Comparison of ENCODE assay signal across 8 mouse cellular contexts in the genomic region with DNA sequence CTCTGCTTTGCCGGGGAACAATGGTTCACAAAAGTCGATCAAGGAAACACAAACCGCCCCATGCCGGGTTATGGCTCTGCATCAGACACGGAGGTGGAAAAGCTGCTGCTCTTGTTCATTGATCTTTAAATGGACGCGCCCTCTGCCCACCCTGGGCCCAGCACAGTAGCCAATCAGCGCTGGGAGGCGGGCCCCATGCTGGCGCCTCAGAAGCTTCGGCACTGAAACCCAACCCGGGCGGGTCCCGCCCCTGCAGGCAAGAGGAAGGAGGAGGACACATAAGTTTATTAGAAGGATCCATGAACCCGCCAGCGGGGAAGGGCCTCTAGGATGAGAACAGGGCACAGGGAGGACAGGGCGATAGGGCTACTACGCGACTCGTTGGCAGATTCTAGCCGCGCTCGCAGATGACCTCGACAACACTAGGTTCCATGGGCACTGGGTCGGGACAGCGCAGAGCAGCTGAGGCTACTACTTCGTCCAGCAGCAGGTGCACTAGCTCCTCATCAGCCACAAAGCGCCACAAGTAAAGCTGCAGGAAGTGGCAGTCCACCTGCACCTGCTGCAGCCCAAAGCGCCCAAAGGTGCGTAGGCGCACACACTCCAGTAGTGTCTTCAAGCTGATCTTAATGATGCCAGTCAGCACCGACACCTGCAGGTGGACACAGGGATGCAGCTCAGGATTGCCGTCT. TPM values are rescaled to one million over a fixed set of nuclear protein-coding genes. Genes with fewer than 3 reads are reported as not detected.
DNase-seq lines count a peak whose midpoint lies in the region; ATAC-seq and TF ChIP-seq lines count a peak whose summit lies in the region.

Gene Tm7sf2, minus strand, starts transcription at position 650 of the 692 bp plus-strand sequence.

- H3K9me3 ChIP-seq in E14TG2a.4 (ENCODE audit: low read length): no peaks in the 10 kb centered on the region
- H3K9me3 ChIP-seq in forebrain, embryonic 12.5 days: no peaks in the 10 kb centered on the region
- no peaks in the 10 kb centered on the region for H3K9me3 ChIP-seq in heart, embryonic 16.5 days (replicated peaks; ENCODE audit: control insufficient read depth, low read length)
- H3K9me3 ChIP-seq in liver, embryonic 15.5 days (replicated peaks): no peaks in the 10 kb centered on the region
- H3K9me3 ChIP-seq in neural tube, embryonic 12.5 days: no peaks in the 10 kb centered on the region

- H3K27ac ChIP-seq in forebrain, embryonic 12.5 days: peak within 1 kb of the TSS; percentile 89
- H3K27ac ChIP-seq in heart, embryonic 16.5 days (ENCODE audit: low read length): peak within 1 kb of the TSS; percentile 38
- peak within 1 kb of the TSS; percentile 82 for H3K27ac ChIP-seq in liver, embryonic 15.5 days (replicated peaks)
- peak within 1 kb of the TSS; percentile 74 for H3K27ac ChIP-seq in neural tube, embryonic 12.5 days
- no peak within 1 kb of the TSS for H3K27ac ChIP-seq in testis, adult 2 months (ENCODE audit: control insufficient read depth, insufficient read depth, low read depth, low read length)

- peak within 1 kb of the TSS; percentile 86 for H3K4me3 ChIP-seq in E14TG2a.4 (replicated peaks; ENCODE audit: low read length)
- H3K4me3 ChIP-seq in forebrain, embryonic 12.5 days (replicated peaks): peak within 1 kb of the TSS; percentile 56
- H3K4me3 ChIP-seq in heart, embryonic 16.5 days (ENCODE audit: low read length): peak within 1 kb of the TSS; percentile 54
- peak within 1 kb of the TSS; percentile 60 for H3K4me3 ChIP-seq in liver, embryonic 15.5 days (replicated peaks)
- H3K4me3 ChIP-seq in neural tube, embryonic 12.5 days: peak within 1 kb of the TSS; percentile 49
- H3K4me3 ChIP-seq in testis, adult 2 months (ENCODE audit: control insufficient read depth, low read depth, low read length): peak within 1 kb of the TSS; percentile 41

- peak; percentile 94 for ATAC-seq in forebrain, embryonic 12.5 days (ENCODE audit: low FRiP score)
- peak; percentile 92 for ATAC-seq in heart, embryonic 16.5 days (replicated peaks; ENCODE audit: extremely low read depth, insufficient read depth, low FRiP score)
- ATAC-seq in liver, embryonic 15.5 days (ENCODE audit: insufficient read depth): peak; percentile 85
- peak; percentile 93 for ATAC-seq in neural tube, embryonic 12.5 days (ENCODE audit: low FRiP score, low read depth)

- WGBS in forebrain, embryonic 12.5 days: 8% methylated on average over 33 of the region's 33 CpGs
- 9% methylated on average over 33 of the region's 33 CpGs for WGBS in heart, embryonic 16.5 days
- 14% methylated on average over 33 of the region's 33 CpGs for WGBS in liver, embryonic 15.5 days (ENCODE audit: insufficient replicate concordance)
- 6% methylated on average over 33 of the region's 33 CpGs for WGBS in neural tube, embryonic 12.5 days

- H3K9ac ChIP-seq in forebrain, embryonic 12.5 days: peak within 1 kb of the TSS; percentile 72
- peak within 1 kb of the TSS; percentile 73 for H3K9ac ChIP-seq in heart, embryonic 16.5 days (ENCODE audit: low read length)
- peak within 1 kb of the TSS; percentile 60 for H3K9ac ChIP-seq in liver, embryonic 15.5 days
- H3K9ac ChIP-seq in neural tube, embryonic 12.5 days: peak within 1 kb of the TSS; percentile 64

- no peak for TF ChIP-seq CTCF in E14TG2a.4 (conservative IDR thresholded peaks at IDR 0.05; ENCODE audit: low read length)
- TF ChIP-seq CTCF in testis, adult 2 months (IDR thresholded peaks at IDR 0.05; ENCODE audit: control insufficient read depth, insufficient read depth, insufficient replicate concordance, low read depth, low read length): no peak

- H3K36me3 ChIP-seq in E14TG2a.4 (ENCODE audit: insufficient read depth, low read length): peaks cover 46% of the 10 kb centered on the region
- H3K36me3 ChIP-seq in forebrain, embryonic 12.5 days (replicated peaks): peaks cover 36% of the 10 kb centered on the region
- peaks cover 24% of the 10 kb centered on the region for H3K36me3 ChIP-seq in heart, embryonic 16.5 days (ENCODE audit: control insufficient read depth, insufficient read depth)
- H3K36me3 ChIP-seq in liver, embryonic 15.5 days (replicated peaks): peaks cover 33% of the 10 kb centered on the region
- H3K36me3 ChIP-seq in neural tube, embryonic 12.5 days: peaks cover 38% of the 10 kb centered on the region
- no peaks in the 10 kb centered on the region for H3K36me3 ChIP-seq in testis, adult 2 months (ENCODE audit: control insufficient read depth, insufficient read depth, low read length)

- H3K4me1 ChIP-seq in E14TG2a.4 (replicated peaks; ENCODE audit: low read depth, low read length): peaks cover 75% of the 10 kb centered on the region
- H3K4me1 ChIP-seq in forebrain, embryonic 12.5 days: peaks cover 27% of the 10 kb centered on the region
- H3K4me1 ChIP-seq in heart, embryonic 16.5 days (ENCODE audit: control insufficient read depth, insufficient read depth, low read length): peaks cover 16% of the 10 kb centered on the region
- H3K4me1 ChIP-seq in liver, embryonic 15.5 days (replicated peaks): peaks cover 47% of the 10 kb centered on the region
- peaks cover 32% of the 10 kb centered on the region for H3K4me1 ChIP-seq in neural tube, embryonic 12.5 days
- H3K4me1 ChIP-seq in testis, adult 2 months (ENCODE audit: control insufficient read depth, insufficient read depth, low read length): peaks cover 20% of the 10 kb centered on the region

- no peaks in the 10 kb centered on the region for H3K27me3 ChIP-seq in E14TG2a.4 (ENCODE audit: insufficient read depth, low read length)
- no peaks in the 10 kb centered on the region for H3K27me3 ChIP-seq in forebrain, embryonic 12.5 days
- H3K27me3 ChIP-seq in heart, embryonic 16.5 days (ENCODE audit: control insufficient read depth, insufficient read depth, low read length): no peaks in the 10 kb centered on the region
- H3K27me3 ChIP-seq in liver, embryonic 15.5 days: no peaks in the 10 kb centered on the region
- H3K27me3 ChIP-seq in neural tube, embryonic 12.5 days (replicated peaks): no peaks in the 10 kb centered on the region
- no peaks in the 10 kb centered on the region for H3K27me3 ChIP-seq in testis, adult 2 months (ENCODE audit: control insufficient read depth, insufficient read depth, low read length)

- peak within 1 kb of the TSS; percentile 94 for H3K4me2 ChIP-seq in forebrain, embryonic 12.5 days
- H3K4me2 ChIP-seq in heart, embryonic 16.5 days (ENCODE audit: low read depth, low read length): peak within 1 kb of the TSS; percentile 95
- H3K4me2 ChIP-seq in liver, embryonic 15.5 days: peak within 1 kb of the TSS; percentile 98
- peak within 1 kb of the TSS; percentile 93 for H3K4me2 ChIP-seq in neural tube, embryonic 12.5 days (replicated peaks)

- DNase-seq in c-Kit-positive CD71-positive TER-119-negative erythroid progenitor cells, embryonic 14.5 days (ENCODE audit: low read depth): peak; percentile 93
- peak; percentile 96 for DNase-seq in kidney, postnatal 36 days

- no peak for TF ChIP-seq POLR2A in testis, adult 2 months (IDR thresholded peaks at IDR 0.05; ENCODE audit: control insufficient read depth, low read depth, low read length)

RNA-seq across cellular contexts. Expression of gene Tm7sf2, which starts in this region (rescaled TPM):
- 31.7 and 32.8 TPM in 2 replicates for polyA plus RNA-seq in forebrain, embryonic 12.5 days (2016; fragmentation: Nextera tagmentation; extraction: Ambion mirVana)
- 6.6 and 8.7 TPM in 2 replicates for polyA plus RNA-seq in heart, embryonic 16.5 days (2015; fragmentation: Nextera tagmentation; extraction: Ambion mirVana)
- polyA plus RNA-seq in liver, embryonic 15.5 days (2015; fragmentation: Nextera tagmentation; extraction: Ambion mirVana): 49.1 and 50.2 TPM in 2 replicates
- polyA plus RNA-seq in neural tube, embryonic 12.5 days (2016; fragmentation: Nextera tagmentation; extraction: Ambion mirVana): 44.3 and 45.9 TPM in 2 replicates
- 26.0 and 26.5 TPM in 2 replicates for polyA plus RNA-seq in testis, adult 2 months (2012; rRNA removed)
